Mouse (Mus musculus): ENCODE measurements around the gene Disc1. TPM values are rescaled to one million over a fixed set of nuclear protein-coding genes. Genes with fewer than 3 reads are reported as not detected.

Gene Disc1
- polyA plus RNA-seq, 1 experiment from 2014 or later = 1.6 TPM

- Histone ChIP-seq H3K4me2 (ENCODE audit: low read depth, low read length) (no peak overlapping the region), H3K27me3 (replicated peaks; ENCODE audit: control insufficient read depth, insufficient read depth, low read length) (no peaks in the 10 kb centered on the region), H3K4me3 (ENCODE audit: low read depth, low read length) (no peak overlapping the region), H3K9me3 (ENCODE audit: control insufficient read depth, low read length) (no peaks in the 10 kb centered on the region), H3K27ac (replicated peaks; ENCODE audit: low read depth, low read length) (no peak overlapping the region), H3K4me1 (ENCODE audit: control insufficient read depth, insufficient read depth, low read length) (no peaks in the 10 kb centered on the region; the same call in 1 of the 2 replicates), H3K9ac (ENCODE audit: low read depth, low read length) (no peak overlapping the region), H3K36me3 (ENCODE audit: control insufficient read depth, insufficient read depth, low read length) (no peaks in the 10 kb centered on the region)
- ATAC-seq (ENCODE audit: low read depth) (no peak; the same call in 1 of the 2 replicates), DNase-seq (ENCODE audit: low spot score) (peak; percentile 32)
- 41% methylated on average over 6 of the region's 6 CpGs for WGBS
These were observed 15.7 kb downstream of the Disc1 start for GRCm38 (mm10) chr8:125069733-125070132.

GRCm38 (mm10) chr8:125074141-125074540 lies 20.1 kb downstream of the Disc1 start:
- no peak overlapping the region for H3K4me3 ChIP-seq (ENCODE audit: low read depth, low read length)
- no peak overlapping the region for H3K4me2 ChIP-seq (ENCODE audit: low read depth, low read length)
- ATAC-seq (ENCODE audit: low read depth) (no peak), DNase-seq (ENCODE audit: low spot score) (no peak)
- H3K27ac ChIP-seq (replicated peaks; ENCODE audit: low read depth, low read length) = no peak overlapping the region
- no peaks in the 10 kb centered on the region for H3K9me3 ChIP-seq (ENCODE audit: control insufficient read depth, low read length)
- H3K36me3 ChIP-seq (ENCODE audit: control insufficient read depth, insufficient read depth, low read length) = no peaks in the 10 kb centered on the region
- WGBS = 91% methylated on average over 10 of the region's 10 CpGs
- no peaks in the 10 kb centered on the region for H3K4me1 ChIP-seq (ENCODE audit: control insufficient read depth, insufficient read depth, low read length)
- H3K27me3 ChIP-seq (replicated peaks; ENCODE audit: control insufficient read depth, insufficient read depth, low read length) = no peaks in the 10 kb centered on the region
- H3K9ac ChIP-seq (ENCODE audit: low read depth, low read length) = no peak overlapping the region

- Histone ChIP-seq H3K4me2 (ENCODE audit: low read depth, low read length) (no peak overlapping the region), H3K36me3 (ENCODE audit: control insufficient read depth, insufficient read depth, low read length) (no peaks in the 10 kb centered on the region), H3K27ac (replicated peaks; ENCODE audit: low read depth, low read length) (no peak overlapping the region), H3K4me3 (ENCODE audit: low read depth, low read length) (no peak overlapping the region), H3K9me3 (ENCODE audit: control insufficient read depth, low read length) (no peaks in the 10 kb centered on the region), H3K27me3 (replicated peaks; ENCODE audit: control insufficient read depth, insufficient read depth, low read length) (no peaks in the 10 kb centered on the region), H3K9ac (ENCODE audit: low read depth, low read length) (no peak overlapping the region), H3K4me1 (ENCODE audit: control insufficient read depth, insufficient read depth, low read length) (no peaks in the 10 kb centered on the region)
- ATAC-seq (ENCODE audit: low read depth) = no peak
- 79% methylated on average over 2 of the region's 2 CpGs for WGBS
- no peak for DNase-seq (ENCODE audit: low spot score)
These were observed 20.6 kb downstream of the Disc1 start for GRCm38 (mm10) chr8:125074581-125074980.

- DNase-seq (ENCODE audit: low spot score) = no peak
- ATAC-seq (ENCODE audit: low read depth) = no peak
- Histone ChIP-seq H3K4me1 (ENCODE audit: control insufficient read depth, insufficient read depth, low read length) (no peaks in the 10 kb centered on the region), H3K27ac (replicated peaks; ENCODE audit: low read depth, low read length) (no peak overlapping the region), H3K9ac (ENCODE audit: low read depth, low read length) (no peak overlapping the region), H3K36me3 (ENCODE audit: control insufficient read depth, insufficient read depth, low read length) (no peaks in the 10 kb centered on the region), H3K4me2 (ENCODE audit: low read depth, low read length) (no peak overlapping the region), H3K4me3 (ENCODE audit: low read depth, low read length) (no peak overlapping the region), H3K9me3 (ENCODE audit: control insufficient read depth, low read length) (no peaks in the 10 kb centered on the region), H3K27me3 (replicated peaks; ENCODE audit: control insufficient read depth, insufficient read depth, low read length) (no peaks in the 10 kb centered on the region)
- 50% methylated on average over 4 of the region's 4 CpGs for WGBS
These were observed 21.4 kb downstream of the Disc1 start for GRCm38 (mm10) chr8:125075389-125075788.

- DNase-seq (ENCODE audit: low spot score) (no peak), ATAC-seq (ENCODE audit: low read depth) (0 out of 2 replicates have a peak, but pooled peaks have one; percentile 42)
- Histone ChIP-seq H3K36me3 (ENCODE audit: control insufficient read depth, insufficient read depth, low read length) (no peaks in the 10 kb centered on the region), H3K27ac (replicated peaks; ENCODE audit: low read depth, low read length) (no peak overlapping the region), H3K4me1 (ENCODE audit: control insufficient read depth, insufficient read depth, low read length) (no peaks in the 10 kb centered on the region), H3K4me2 (ENCODE audit: low read depth, low read length) (no peak overlapping the region), H3K9ac (ENCODE audit: low read depth, low read length) (no peak overlapping the region), H3K27me3 (replicated peaks; ENCODE audit: control insufficient read depth, insufficient read depth, low read length) (no peaks in the 10 kb centered on the region), H3K4me3 (ENCODE audit: low read depth, low read length) (no peak overlapping the region), H3K9me3 (ENCODE audit: control insufficient read depth, low read length) (no peaks in the 10 kb centered on the region)
- WGBS = 62% methylated on average over 8 of the region's 8 CpGs
These were observed 23.3 kb downstream of the Disc1 start for GRCm38 (mm10) chr8:125077326-125077725.

GRCm38 (mm10) chr8:125078771-125079384 lies 24.9 kb downstream of the Disc1 start:
- H3K36me3 ChIP-seq (ENCODE audit: control insufficient read depth, insufficient read depth, low read length) = no peaks in the 10 kb centered on the region
- ATAC-seq (ENCODE audit: low read depth) (0 out of 2 replicates have a peak, but pooled peaks have one; percentile 38), DNase-seq (ENCODE audit: low spot score) (peak; percentile 38)
- no peak overlapping the region for H3K27ac ChIP-seq (replicated peaks; ENCODE audit: low read depth, low read length)
- H3K9ac ChIP-seq (ENCODE audit: low read depth, low read length) = no peak overlapping the region
- H3K27me3 ChIP-seq (replicated peaks; ENCODE audit: control insufficient read depth, insufficient read depth, low read length) = no peaks in the 10 kb centered on the region
- H3K4me3 ChIP-seq (ENCODE audit: low read depth, low read length) = no peak overlapping the region
- WGBS = 39% methylated on average over 9 of the region's 9 CpGs
- H3K4me2 ChIP-seq (ENCODE audit: low read depth, low read length) = no peak overlapping the region
- peaks cover 1% of the 10 kb centered on the region; the same call in 1 of the 2 replicates for H3K4me1 ChIP-seq (ENCODE audit: control insufficient read depth, insufficient read depth, low read length)
- no peaks in the 10 kb centered on the region for H3K9me3 ChIP-seq (ENCODE audit: control insufficient read depth, low read length)

GRCm38 (mm10) chr8:125080388-125081344 lies 26.7 kb downstream of the Disc1 start:
- no peaks in the 10 kb centered on the region for H3K9me3 ChIP-seq (ENCODE audit: control insufficient read depth, low read length)
- H3K27me3 ChIP-seq (replicated peaks; ENCODE audit: control insufficient read depth, insufficient read depth, low read length) = no peaks in the 10 kb centered on the region
- 84% methylated on average over 19 of the region's 19 CpGs for WGBS
- no peak overlapping the region for H3K9ac ChIP-seq (ENCODE audit: low read depth, low read length)
- H3K36me3 ChIP-seq (ENCODE audit: control insufficient read depth, insufficient read depth, low read length) = no peaks in the 10 kb centered on the region
- no peak overlapping the region for H3K4me2 ChIP-seq (ENCODE audit: low read depth, low read length)
- no peak for ATAC-seq (ENCODE audit: low read depth)
- DNase-seq (ENCODE audit: low spot score) = no peak
- peaks cover 4% of the 10 kb centered on the region; the same call in 1 of the 2 replicates for H3K4me1 ChIP-seq (ENCODE audit: control insufficient read depth, insufficient read depth, low read length)
- no peak overlapping the region for H3K27ac ChIP-seq (replicated peaks; ENCODE audit: low read depth, low read length)
- no peak overlapping the region for H3K4me3 ChIP-seq (ENCODE audit: low read depth, low read length)

- H3K36me3 ChIP-seq (ENCODE audit: control insufficient read depth, insufficient read depth, low read length) = no peaks in the 10 kb centered on the region
- H3K4me3 ChIP-seq (ENCODE audit: low read depth, low read length) = no peak overlapping the region
- no peak for ATAC-seq (ENCODE audit: low read depth)
- no peaks in the 10 kb centered on the region for H3K9me3 ChIP-seq (ENCODE audit: control insufficient read depth, low read length)
- DNase-seq (ENCODE audit: low spot score) = no peak
- peaks cover 4% of the 10 kb centered on the region; the same call in 1 of the 2 replicates for H3K4me1 ChIP-seq (ENCODE audit: control insufficient read depth, insufficient read depth, low read length)
- H3K27ac ChIP-seq (replicated peaks; ENCODE audit: low read depth, low read length) = peak overlapping the region; percentile 63
- H3K4me2 ChIP-seq (ENCODE audit: low read depth, low read length) = no peak overlapping the region
- WGBS = 44% methylated on average over 4 of the region's 4 CpGs
- H3K27me3 ChIP-seq (replicated peaks; ENCODE audit: control insufficient read depth, insufficient read depth, low read length) = no peaks in the 10 kb centered on the region
- no peak overlapping the region for H3K9ac ChIP-seq (ENCODE audit: low read depth, low read length)
These were observed 29.8 kb downstream of the Disc1 start for GRCm38 (mm10) chr8:125083746-125084145.
